Mouse (Mus musculus) cerebellum, adult 18-20 months (tissue): Measurements from ENCODE around the gene Ccdc154.

Source experiments
- DNase-seq, 2 experiments: peaks; one replicate each; pipeline ENCODE4 v3.0.0; 2021

Gene Ccdc154

GRCm38 (mm10) chr17:25184961-25185360, 22.7 kb downstream of the Ccdc154 start:
- no peak for DNase-seq

GRCm38 (mm10) chr17:25187784-25188149, 25.5 kb downstream of the Ccdc154 start:
- no peak for DNase-seq

- peak; percentile 31 to 77 for DNase-seq
These were observed 26.1 kb downstream of the Ccdc154 start, which contains the start of gene Unkl for GRCm38 (mm10) chr17:25188150-25189031. Gene Unkl (plus strand): TSS chr17:25188397.

GRCm38 (mm10) chr17:25189091-25189490, 26.8 kb downstream of the Ccdc154 start:
- no peak for DNase-seq

GRCm38 (mm10) chr17:25202401-25202800, 40.1 kb downstream of the Ccdc154 start:
- DNase-seq, result no peak

GRCm38 (mm10) chr17:25210006-25210405, 47.7 kb downstream of the Ccdc154 start:
- DNase-seq, result no peak

- peak; percentile 78 to 80 for DNase-seq
These were observed 48.6 kb downstream of the Ccdc154 start for GRCm38 (mm10) chr17:25210680-25211466.

GRCm38 (mm10) chr17:25211705-25212104, 49.4 kb downstream of the Ccdc154 start:
- DNase-seq, result peak; percentile 22 to 26

- no peak for DNase-seq
These were observed 53.2 kb downstream of the Ccdc154 start for GRCm38 (mm10) chr17:25215431-25215830.

GRCm38 (mm10) chr17:25218967-25219366, 56.7 kb downstream of the Ccdc154 start:
- peak; percentile 45 to 51 for DNase-seq

- DNase-seq, result no peak
These were observed 57.4 kb downstream of the Ccdc154 start for GRCm38 (mm10) chr17:25219492-25220295.

GRCm38 (mm10) chr17:25220746-25221145, 58.5 kb downstream of the Ccdc154 start:
- no peak for DNase-seq
